ENCODE assay signal across 13 mouse cellular contexts in the genomic region with DNA sequence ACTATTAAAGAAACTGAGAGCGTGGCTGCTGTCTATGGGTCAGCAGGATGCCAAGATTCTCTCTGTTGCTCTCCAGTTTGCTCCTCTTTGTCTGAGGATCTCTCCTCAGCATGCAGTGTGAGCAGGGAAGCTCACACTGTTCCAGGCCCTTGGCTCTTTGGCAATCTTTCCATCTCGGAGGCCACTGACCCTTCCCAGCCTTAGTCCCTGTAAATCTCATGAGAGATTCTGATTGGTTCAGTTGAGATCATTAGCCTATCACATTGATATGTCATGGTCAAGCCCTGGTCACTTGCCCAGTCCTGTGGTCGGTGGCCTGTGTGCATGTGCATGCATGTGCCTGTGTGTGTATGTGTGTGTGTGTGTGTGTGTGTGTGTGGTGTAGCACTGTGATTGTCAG.
"Had no signal": no experiment of that assay in that cellular context is flagged by ENCODE, and none has a peak within 500 bp of the region (broad histone marks: within the 10 kb centered on the region; RNA-seq: fewer than 3 reads in every experiment).

No protein-coding gene starts in this region.

- H3K27me3 ChIP-seq: liver, embryonic 13.5 days; neural tube, embryonic 15.5 days had no signal

- H3K27ac ChIP-seq: left cerebral cortex, adult 2 months; liver, embryonic 13.5 days; midbrain, embryonic 10.5 days; neural tube, embryonic 12.5 days; neural tube, embryonic 15.5 days had no signal

- ATAC-seq: intestine, postnatal 0 days had no signal

- H3K9ac ChIP-seq: liver, embryonic 13.5 days; neural tube, embryonic 12.5 days; neural tube, embryonic 15.5 days had no signal

- H3K36me3 ChIP-seq: liver, embryonic 13.5 days; midbrain, embryonic 10.5 days; neural tube, embryonic 12.5 days; neural tube, embryonic 15.5 days had no signal

- H3K4me3 ChIP-seq: left cerebral cortex, adult 2 months; liver, embryonic 13.5 days; megakaryocyte, embryonic 14.5 days; midbrain, embryonic 10.5 days; neural tube, embryonic 12.5 days; neural tube, embryonic 15.5 days had no signal

- DNase-seq: layer of hippocampus, postnatal 36 days; liver, embryonic 13.5 days; lung, adult 2 months; midbrain, embryonic 14.5 days; right cerebral cortex, adult 18-20 months; right cerebral cortex, postnatal 14 days; thymus, postnatal 25 days had no signal

- H3K4me1 ChIP-seq: liver, embryonic 13.5 days; megakaryocyte, embryonic 14.5 days; midbrain, embryonic 10.5 days had no signal

- H3K9me3 ChIP-seq: liver, embryonic 13.5 days; megakaryocyte, embryonic 14.5 days; midbrain, embryonic 10.5 days; neural tube, embryonic 12.5 days; neural tube, embryonic 15.5 days had no signal

- H3K4me2 ChIP-seq: liver, embryonic 13.5 days; neural tube, embryonic 12.5 days; neural tube, embryonic 15.5 days had no signal
